Comparison of ENCODE assay signal across 12 mouse cellular contexts in genomic region chr8:122225446-122225845, GRCm38 (mm10). TPM values are rescaled to one million over a fixed set of nuclear protein-coding genes. Genes with fewer than 3 reads are reported as not detected.
A peak's percentile ranks its signal among the peaks of the same experiment; 100 is the strongest.
DNase-seq lines count a peak whose midpoint lies in the region; ATAC-seq lines count a peak whose summit lies in the region.
"Had no signal": no experiment of that assay in that cellular context is flagged by ENCODE, and none has a peak within 500 bp of the region (broad histone marks: within the 10 kb centered on the region; RNA-seq: fewer than 3 reads in every experiment).

No protein-coding gene starts in this region.

- peak; percentile 10 for DNase-seq in kidney, adult 9 months
- DNase-seq in kidney, adult 11 months, result no peak
- peak; percentile 41 for DNase-seq in lung, postnatal 10 days
- DNase-seq in lung, postnatal 4 days, result no peak
- DNase-seq in brain, adult 2 months (ENCODE audit: low read depth, low spot score), result peak; percentile 54
- no peak for DNase-seq in adrenal gland, postnatal 10 days
- DNase-seq: adrenal gland, postnatal 14 days; liver; thymus, adult 2 months had no signal

- ATAC-seq in megakaryocyte-erythroid progenitor cell, adult 5-6 weeks (replicated peaks; ENCODE audit: low FRiP score, low TSS enrichment, poor library complexity, severe bottlenecking), result no peak
- ATAC-seq: forebrain, embryonic 13.5 days; intestine, embryonic 15.5 days had no signal

RNA-seq across cellular contexts. Expression of gene Zfpm1, which starts 56.5 kb away (rescaled TPM):
- 10 to 100 TPM; 27.2 to 29.0 TPM for total RNA-seq in adrenal gland, postnatal 10 days (2021)
- 188 and 219 TPM in 2 replicates for total RNA-seq in megakaryocyte-erythroid progenitor cell, adult 5-6 weeks (2014; fragmentation: Nextera tagmentation)
- total RNA-seq in megakaryocyte-erythroid progenitor cell, adult 5-6 weeks (2017), result 43.8 and 102 TPM in 2 replicates

Comparison
In these comparisons a context has a peak if more than half of its experiments do, and no peak if none do; other contexts are left out.
1. DNase-seq: peak in kidney, adult 9 months (single experiment), lung, postnatal 10 days (single experiment) and brain, adult 2 months (single experiment); none in kidney, adult 11 months (single experiment), lung, postnatal 4 days (0 of 2) and adrenal gland, postnatal 10 days (single experiment).